Mouse (Mus musculus) E14TG2a.4 (cell line): ENCODE measurements around the gene Spns3.

Experiments used
- H3K27me3 ChIP-seq: 2 replicates; pipeline ENCODE4 v1.6.1; 2014; ENCODE audit warnings: low read length, control low read depth; ENCODE audit not compliant: insufficient read depth
- H3K36me3 ChIP-seq: 2 replicates; pipeline ENCODE4 v1.6.1; 2014; ENCODE audit warnings: low read length, control low read depth; ENCODE audit not compliant: insufficient read depth
- H3K4me1 ChIP-seq: replicated peaks from 2 replicates; pipeline ENCODE4 v1.6.1; 2014; ENCODE audit warnings: low read depth, low read length, control low read depth
- H3K4me3 ChIP-seq: replicated peaks from 2 replicates; pipeline ENCODE4 v1.5.1; 2014; ENCODE audit warnings: mild to moderate bottlenecking, low read length
- H3K9me3 ChIP-seq: 2 replicates; pipeline ENCODE4 v1.6.1; 2014; ENCODE audit warnings: low read length, control low read depth
- CTCF ChIP-seq: conservative IDR thresholded peaks from 2 replicates; pipeline ENCODE4 v1.5.1; 2014; ENCODE audit warnings: low read length
- NANOG ChIP-seq: IDR thresholded peaks from 2 replicates; pipeline ENCODE4 v1.6.1; 2014; ENCODE audit warnings: borderline replicate concordance, low read length, mixed read lengths
- POU5F1 ChIP-seq: IDR thresholded peaks from 2 replicates; pipeline ENCODE4 v1.6.1; 2014; ENCODE audit warnings: low read length, borderline replicate concordance

Spns3 gene

DNA sequence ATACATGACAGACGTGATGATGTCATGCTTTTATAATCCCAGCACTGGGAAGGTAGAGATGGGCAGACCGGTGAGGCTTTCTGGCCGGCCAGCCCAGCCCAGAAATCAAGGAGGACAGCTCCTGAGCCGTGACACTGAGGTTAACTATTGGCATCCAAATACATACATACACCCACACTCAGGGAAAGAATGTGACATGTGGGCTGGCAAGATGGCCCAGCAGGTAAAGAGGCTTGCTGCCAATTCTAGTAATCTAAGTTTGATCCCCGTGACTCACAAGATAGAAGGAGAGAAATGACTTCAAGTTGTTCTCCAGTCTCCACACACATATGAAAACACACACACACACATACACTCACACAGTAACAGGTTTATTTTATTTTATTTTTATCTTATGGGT is 19.2 kb downstream of the Spns3 start:
- H3K4me3 ChIP-seq, result no peak overlapping the region
- peaks cover 7% of the 10 kb centered on the region for H3K4me1 ChIP-seq
- no peaks in the 10 kb centered on the region for H3K9me3 ChIP-seq
- TF ChIP-seq POU5F1, result no peak
- no peak for TF ChIP-seq CTCF
- TF ChIP-seq NANOG, result no peak
- H3K36me3 ChIP-seq, result no peaks in the 10 kb centered on the region
- peaks cover 17% of the 10 kb centered on the region; the same call in 1 of the 2 replicates for H3K27me3 ChIP-seq

- no peaks in the 10 kb centered on the region; the same call in 1 of the 2 replicates for H3K4me1 ChIP-seq
- TF ChIP-seq POU5F1, result no peak
- H3K9me3 ChIP-seq, result no peaks in the 10 kb centered on the region
- H3K36me3 ChIP-seq, result no peaks in the 10 kb centered on the region
- H3K4me3 ChIP-seq, result no peak overlapping the region
- peaks cover 17% of the 10 kb centered on the region for H3K27me3 ChIP-seq
Observed at GRCm38 (mm10) chr11:72526190-72526589, 24.1 kb downstream of the Spns3 start.

GRCm38 (mm10) chr11:72523711-72524110 is 26.6 kb downstream of the Spns3 start:
- TF ChIP-seq POU5F1 (no peak), CTCF (no peak), NANOG (no peak)
- Histone ChIP-seq H3K4me1 (no peaks in the 10 kb centered on the region; the same call in 1 of the 2 replicates), H3K9me3 (no peaks in the 10 kb centered on the region)

DNA sequence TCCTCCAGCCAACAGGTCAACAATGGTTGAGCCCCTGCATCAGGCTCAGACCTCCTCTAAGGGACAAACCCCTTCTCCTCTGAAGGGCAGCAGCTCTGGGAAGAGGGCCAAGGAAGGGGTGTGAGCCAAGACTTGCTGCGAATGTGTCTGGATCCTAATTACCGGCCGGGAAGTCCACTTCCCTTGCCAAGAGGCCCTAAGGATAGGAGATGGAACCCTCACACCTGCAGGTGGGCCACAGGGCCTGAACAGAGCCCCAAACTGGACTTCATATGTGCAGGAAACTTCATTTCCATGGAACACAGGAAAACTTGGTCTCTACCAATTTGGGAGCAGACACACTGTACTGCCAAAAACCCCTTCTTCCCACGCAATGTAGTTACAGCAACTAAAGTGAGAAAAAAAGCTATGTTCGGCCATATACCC is 27.7 kb downstream of the Spns3 start:
- H3K36me3 ChIP-seq, result no peaks in the 10 kb centered on the region
- H3K4me3 ChIP-seq, result no peak overlapping the region
- H3K9me3 ChIP-seq, result no peaks in the 10 kb centered on the region
- H3K4me1 ChIP-seq, result peaks cover 4% of the 10 kb centered on the region; the same call in 1 of the 2 replicates
- no peak for TF ChIP-seq CTCF
- TF ChIP-seq NANOG, result no peak
- TF ChIP-seq POU5F1, result no peak
- peaks cover under 1% of the 10 kb centered on the region; the same call in 1 of the 2 replicates for H3K27me3 ChIP-seq

More at GRCm38 (mm10) chr11:72523711-72524110, 26.6 kb downstream of the Spns3 start:
- H3K36me3 ChIP-seq, result no peaks in the 10 kb centered on the region
- no peak overlapping the region for H3K4me3 ChIP-seq
- H3K27me3 ChIP-seq, result peaks cover 4% of the 10 kb centered on the region; the same call in 1 of the 2 replicates

DNA sequence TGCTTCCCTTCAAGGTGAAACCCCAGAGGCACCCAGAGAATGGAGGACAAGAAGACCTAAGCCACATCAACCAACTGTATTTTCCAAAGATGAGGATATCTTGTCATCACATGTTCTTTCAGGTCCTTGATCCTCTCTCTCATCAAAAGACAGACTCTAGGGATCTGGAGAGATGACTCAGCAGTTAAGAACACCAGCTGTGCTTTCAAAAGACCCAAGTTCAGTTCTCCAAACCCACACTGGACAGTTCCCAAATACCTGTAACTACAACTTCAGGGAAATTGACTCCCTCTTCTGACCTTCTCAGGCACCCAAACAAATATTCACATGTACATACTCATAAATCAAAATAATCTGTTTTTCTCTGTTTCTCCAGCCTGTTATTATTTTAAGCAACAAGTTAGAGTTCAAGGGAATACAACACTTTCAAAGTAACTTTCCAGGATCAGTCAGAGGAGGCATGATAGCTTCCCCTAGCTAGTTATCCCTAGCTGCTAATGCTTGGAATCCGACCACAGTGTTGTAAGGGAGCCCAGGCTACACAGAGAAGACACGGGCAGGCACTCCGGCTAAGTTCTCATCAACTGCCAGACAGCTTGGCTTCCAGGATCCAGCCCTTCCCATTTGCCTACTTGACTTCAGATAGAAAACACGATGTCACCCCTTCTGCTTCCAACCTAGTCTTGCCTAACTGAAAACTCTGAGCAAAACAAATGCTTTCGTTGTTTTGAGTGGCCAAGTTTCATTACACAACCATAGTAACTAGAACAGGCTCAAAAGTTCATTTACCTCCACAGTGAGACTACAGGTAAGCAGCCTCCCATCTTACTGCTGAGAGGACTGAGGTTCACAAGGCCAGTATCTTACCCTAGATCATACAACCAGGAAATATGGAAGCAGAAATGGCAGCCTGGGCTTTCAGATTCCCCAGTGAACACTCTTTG is 28.4 kb downstream of the Spns3 start:
- Histone ChIP-seq H3K36me3 (no peaks in the 10 kb centered on the region), H3K4me1 (peaks cover 4% of the 10 kb centered on the region; the same call in 1 of the 2 replicates), H3K9me3 (no peaks in the 10 kb centered on the region), H3K27me3 (peaks cover 3% of the 10 kb centered on the region; the same call in 1 of the 2 replicates), H3K4me3 (no peak overlapping the region)
- no peak for TF ChIP-seq POU5F1
- TF ChIP-seq CTCF, result no peak
- TF ChIP-seq NANOG, result no peak

- no peak overlapping the region for H3K4me3 ChIP-seq
- H3K27me3 ChIP-seq, result peaks cover 3% of the 10 kb centered on the region; the same call in 1 of the 2 replicates
Observed at GRCm38 (mm10) chr11:72519895-72520294, 30.4 kb downstream of the Spns3 start.

GRCm38 (mm10) chr11:72519189-72519588 is 31.1 kb downstream of the Spns3 start:
- Histone ChIP-seq H3K36me3 (no peaks in the 10 kb centered on the region), H3K9me3 (no peaks in the 10 kb centered on the region), H3K4me1 (peaks cover 4% of the 10 kb centered on the region; the same call in 1 of the 2 replicates), H3K27me3 (peaks cover 3% of the 10 kb centered on the region; the same call in 1 of the 2 replicates), H3K4me3 (no peak overlapping the region)
- TF ChIP-seq CTCF (no peak), NANOG (no peak), POU5F1 (no peak)

More at GRCm38 (mm10) chr11:72519895-72520294, 30.4 kb downstream of the Spns3 start:
- TF ChIP-seq POU5F1 (no peak), CTCF (no peak), NANOG (no peak)
- H3K36me3 ChIP-seq, result no peaks in the 10 kb centered on the region
- peaks cover 4% of the 10 kb centered on the region; the same call in 1 of the 2 replicates for H3K4me1 ChIP-seq
- no peaks in the 10 kb centered on the region for H3K9me3 ChIP-seq

DNA sequence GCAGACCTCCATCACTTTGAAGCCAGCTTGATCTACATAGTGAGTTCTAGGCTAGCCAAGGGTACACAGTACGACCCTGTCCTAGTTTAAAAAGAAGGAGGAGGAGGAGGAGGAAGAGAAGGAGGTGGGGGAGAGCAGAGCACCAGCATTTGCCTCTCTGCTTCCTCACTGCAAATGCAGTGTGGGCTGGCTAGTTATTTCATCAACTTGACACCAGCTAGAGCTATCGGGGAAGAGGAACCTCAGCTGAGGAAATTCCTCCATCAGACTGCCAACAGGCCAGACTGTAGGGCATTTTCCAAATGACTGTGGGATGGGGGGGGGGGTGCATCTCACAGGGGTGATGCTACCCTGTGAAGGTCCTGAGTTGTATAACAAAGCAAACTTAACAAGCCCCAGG is 31.9 kb downstream of the Spns3 start:
- H3K27me3 ChIP-seq, result peaks cover 3% of the 10 kb centered on the region; the same call in 1 of the 2 replicates
- peaks cover 4% of the 10 kb centered on the region; the same call in 1 of the 2 replicates for H3K4me1 ChIP-seq
- H3K9me3 ChIP-seq, result no peaks in the 10 kb centered on the region
- TF ChIP-seq POU5F1 (no peak), CTCF (no peak), NANOG (no peak)
- no peak overlapping the region for H3K4me3 ChIP-seq
- no peaks in the 10 kb centered on the region for H3K36me3 ChIP-seq
